Mouse (Mus musculus) bone marrow, adult 2 months (tissue): Measurements from ENCODE around the gene Ccdc148.

Experiments
- CTCF ChIP-seq: fragments of 200-500 bp; IDR thresholded peaks from 2 replicates; pipeline ENCODE4 v1.5.1; 2011; ENCODE audit warnings: low read length, control low read depth; ENCODE audit not compliant: control insufficient read depth, insufficient read depth
- POLR2A ChIP-seq: fragments of 200-500 bp; IDR thresholded peaks from 2 replicates; pipeline ENCODE4 v1.6.1; 2011; ENCODE audit warnings: low read depth, mild to moderate bottlenecking, control low read depth, low read length, borderline replicate concordance; ENCODE audit not compliant: control insufficient read depth

DNA sequence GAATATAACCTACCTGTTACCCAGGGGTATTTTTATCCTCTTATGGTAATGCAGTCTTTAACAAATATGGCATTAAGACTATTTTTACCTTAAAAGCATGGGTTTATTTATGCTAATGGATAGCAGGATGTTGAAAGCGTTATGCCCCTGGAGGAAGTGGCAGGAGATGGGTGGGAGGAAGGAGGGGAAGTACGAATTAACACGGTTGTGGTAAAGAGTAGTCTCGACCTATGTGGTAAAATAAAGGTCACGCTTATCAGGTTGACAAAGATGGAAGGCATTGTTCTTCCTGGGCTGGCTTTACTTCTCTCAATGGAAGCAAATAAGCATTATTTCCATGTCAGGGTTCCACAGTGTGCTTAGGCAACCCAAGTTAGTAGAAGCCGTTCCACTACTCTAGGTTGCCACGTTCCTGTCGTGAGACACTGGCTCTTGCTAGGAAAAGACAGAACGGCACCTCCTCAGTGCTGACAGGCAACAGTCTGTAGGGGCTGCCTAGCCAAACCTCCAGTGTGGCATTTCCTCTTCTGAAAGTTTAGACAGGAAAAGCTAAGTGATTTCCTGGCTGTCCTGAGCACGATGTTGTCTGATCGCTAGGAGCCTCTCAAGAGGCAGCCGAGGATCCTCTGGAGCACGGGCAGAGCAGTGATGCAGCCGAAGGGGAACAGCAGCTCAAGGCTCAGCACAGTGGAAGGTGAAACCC is 253.5 kb downstream of the Ccdc148 start:
- TF ChIP-seq CTCF (no peak), POLR2A (no peak)
